Comparison of ENCODE assay signal across 1 mouse cellular context in genomic region chr7:144531585-144532378, GRCm38 (mm10).
TF ChIP-seq lines count a peak whose summit lies in the region.

No protein-coding gene starts in this region.

TF ChIP-seq in CH12.LX, 34 proteins besides CTCF, POLR2A, EP300 and RAD21 (continued from another document):
- peak; percentile 54; the same call in 1 of the 2 replicates for TF ChIP-seq MAZ (IDR thresholded peaks at IDR 0.05; ENCODE audit: low read depth, low read length)
- TF ChIP-seq MAFK (IDR thresholded peaks at IDR 0.05; ENCODE audit: insufficient replicate concordance, low read length) = peak; percentile 64
- TF ChIP-seq IRF4 (IDR thresholded peaks at IDR 0.05; ENCODE audit: low read depth, low read length) = peak; percentile 96
- TF ChIP-seq BHLHE40 (IDR thresholded peaks at IDR 0.05; ENCODE audit: low read depth, low read length) = peak; percentile 64
